Mouse (Mus musculus): ENCODE measurements around the gene Ipo7.
"Not testable (repeated sequence)": the region's sequence is repeated elsewhere in the genome, so short reads cannot be mapped to it uniquely, and the experiment has no call there.

The Ipo7 gene

DNA sequence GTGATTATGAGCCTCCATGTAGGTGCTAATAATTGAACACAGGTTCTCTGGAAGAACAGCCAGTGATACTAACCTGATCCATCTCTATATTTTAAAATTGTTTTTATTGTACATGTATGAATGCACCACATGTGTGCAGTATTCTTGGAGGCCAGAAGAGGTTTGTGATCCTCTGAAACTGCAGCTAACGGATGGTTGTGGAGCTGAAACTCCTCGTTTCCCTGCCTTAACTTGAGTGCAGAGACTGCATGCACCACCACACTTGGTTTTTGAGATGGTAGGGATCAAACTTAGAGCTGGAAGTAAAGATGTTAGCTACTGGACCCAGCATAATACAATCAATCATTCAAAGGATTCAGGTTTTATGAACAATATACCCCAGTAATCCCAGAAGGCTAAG, 8.5 kb downstream of the Ipo7 start:
- no peak for DNase-seq

DNA sequence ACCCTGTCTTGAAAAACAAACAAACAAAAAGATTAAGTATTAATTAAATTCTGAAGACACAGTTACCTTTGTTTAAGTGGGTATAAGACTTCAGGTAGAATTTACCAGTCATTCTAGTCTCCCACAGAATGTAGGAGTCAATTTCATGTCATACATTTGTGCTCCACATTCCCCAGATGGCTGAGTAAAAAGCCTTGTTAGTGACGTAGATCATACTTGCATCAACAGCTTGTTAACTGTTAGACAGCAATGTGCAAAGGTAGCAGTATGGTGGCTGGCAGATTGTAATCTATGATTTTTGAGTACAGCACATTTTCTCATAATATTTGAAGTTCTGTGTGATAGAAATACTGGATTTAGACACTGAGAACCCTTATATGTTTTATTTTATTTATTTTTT, 10.8 kb downstream of the Ipo7 start:
- DNase-seq, result no peak

DNA sequence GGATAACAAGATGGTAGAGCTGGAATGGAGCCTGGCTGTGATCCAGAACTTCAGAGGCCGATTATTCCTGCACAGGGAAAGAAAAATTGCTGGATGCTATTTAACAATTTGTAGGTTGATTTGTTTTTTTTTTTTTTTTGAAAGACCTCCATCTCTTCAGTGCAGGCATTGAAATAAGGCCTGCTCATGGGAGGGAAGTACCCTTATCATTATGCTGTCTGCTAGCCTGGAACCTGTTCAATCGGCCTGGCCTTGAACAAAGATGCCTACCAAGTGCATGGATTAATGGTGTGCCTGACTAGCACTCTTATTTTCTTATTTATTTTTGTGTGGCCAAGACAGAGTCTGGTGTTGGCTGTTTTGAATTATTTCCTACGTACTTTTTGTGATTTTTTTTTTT, 12.3 kb downstream of the Ipo7 start:
- no peak for DNase-seq

DNA sequence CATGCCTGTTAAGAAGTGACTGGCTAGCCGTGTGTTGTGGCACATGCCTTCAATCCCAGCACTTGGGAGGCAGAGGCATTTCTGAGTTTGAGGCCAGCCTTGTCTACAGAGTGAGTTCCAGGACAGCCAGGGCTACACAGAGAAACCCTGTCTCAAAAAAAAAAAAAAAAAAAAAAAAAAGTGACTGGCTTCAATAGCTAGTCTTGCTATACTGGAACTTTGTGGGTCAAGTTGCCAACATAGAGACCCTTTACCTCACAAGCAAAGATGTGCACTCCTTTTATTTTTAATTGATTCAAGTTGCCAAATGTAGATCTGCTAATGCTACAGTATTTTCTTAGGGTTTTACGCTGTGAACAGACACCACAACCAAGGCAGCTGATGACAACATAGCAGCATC, 39.6 kb downstream of the Ipo7 start:
- DNase-seq, result not testable (repeated sequence)

DNA sequence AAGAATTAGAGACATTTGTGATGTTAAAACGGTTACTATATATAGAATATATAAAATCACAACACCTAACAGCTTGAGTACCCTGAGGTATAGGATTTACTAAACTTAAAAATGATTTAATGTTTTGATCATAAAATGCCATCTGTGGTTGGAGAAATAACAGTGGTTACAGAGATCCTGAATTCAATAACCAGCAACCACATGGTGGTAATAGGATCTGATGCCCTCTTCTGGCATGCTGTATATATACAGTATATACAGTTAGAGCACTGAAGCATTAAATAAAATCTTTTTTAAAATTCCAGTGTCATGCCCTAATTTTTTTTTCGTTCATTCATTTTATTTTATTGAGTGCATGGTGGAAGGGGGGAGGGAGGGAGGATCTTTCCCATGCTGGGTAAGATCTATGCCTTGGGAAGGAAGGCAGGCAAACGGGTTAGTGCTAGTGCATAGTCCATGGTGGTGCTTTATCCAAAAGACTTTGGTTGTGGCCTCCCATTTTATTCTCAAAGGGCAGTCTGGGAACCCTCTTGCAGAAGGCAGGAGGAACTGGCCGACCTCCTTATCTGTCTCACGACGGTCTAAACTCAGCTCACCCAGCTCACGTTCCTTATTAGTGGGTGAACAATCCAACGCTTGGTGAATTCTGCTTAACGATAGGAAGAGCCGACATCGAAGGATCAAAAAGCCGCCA, 41.2 kb downstream of the Ipo7 start:
- peak; percentile 12 for DNase-seq

GRCm38 (mm10) chr7:110060106-110060668, 42.1 kb downstream of the Ipo7 start:
- no peak for DNase-seq

- no peak for DNase-seq
Observed at GRCm38 (mm10) chr7:110060669-110061198, 42.7 kb downstream of the Ipo7 start.

DNA sequence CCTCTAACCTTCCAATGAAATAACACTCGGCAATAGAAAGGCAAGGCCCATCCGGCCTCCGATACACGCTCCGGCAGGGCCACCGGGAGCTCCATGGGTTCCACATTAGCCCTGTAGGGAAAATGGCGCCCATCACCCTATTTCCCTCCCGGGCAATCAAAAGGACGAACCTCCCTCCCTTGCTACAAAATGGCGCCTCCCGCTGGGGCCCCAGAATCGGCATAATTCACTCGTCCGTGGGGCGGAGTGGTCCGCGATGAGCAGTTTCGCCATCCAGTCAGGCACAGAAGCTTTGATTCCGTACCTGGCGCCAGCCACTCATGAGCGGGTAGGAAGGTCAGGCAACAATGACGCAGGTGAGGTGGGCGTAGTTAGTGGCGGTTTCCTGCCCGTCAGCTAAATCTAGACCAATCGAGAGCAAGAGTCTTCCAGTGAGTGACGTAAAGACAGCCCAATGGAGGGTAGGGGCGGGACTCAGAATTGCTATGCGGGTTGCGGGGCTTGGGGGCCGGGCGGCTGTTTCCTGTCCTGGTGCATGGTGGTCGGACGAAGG, 43.2 kb downstream of the Ipo7 start, which contains the start of gene Zfp143:
TSS of gene Zfp143 (plus strand) at position 19 of the 553 bp plus-strand sequence.
- peak; percentile 98 for DNase-seq

DNA sequence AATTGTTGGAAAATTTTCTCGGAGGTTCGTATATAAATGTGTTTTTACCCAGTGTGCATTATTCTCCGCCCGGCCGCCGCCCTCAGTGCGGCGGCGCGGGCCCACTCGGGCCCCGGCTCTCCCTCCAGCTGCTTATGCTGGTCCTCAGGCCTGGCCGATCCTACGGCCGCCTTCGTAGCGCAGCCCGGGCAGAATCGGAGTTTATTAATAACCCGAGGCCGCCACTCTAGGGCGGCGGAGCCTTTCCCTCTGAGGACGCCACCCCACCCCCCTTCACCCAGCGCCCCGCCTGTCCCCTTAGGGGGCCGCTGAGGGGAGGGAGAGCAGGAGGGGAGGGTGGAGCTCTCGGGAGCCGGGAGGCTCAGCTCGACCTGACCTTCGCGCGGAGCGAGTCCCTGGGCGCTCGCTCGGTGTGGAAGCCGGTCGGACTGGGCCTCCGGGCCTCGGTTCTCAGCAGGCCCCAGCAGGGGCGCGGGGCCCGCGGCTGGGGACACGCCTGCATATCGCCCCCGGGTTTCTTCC, 43.7 kb downstream of the Ipo7 start:
- DNase-seq, result peak; percentile 94

GRCm38 (mm10) chr7:110063731-110064130, 45.7 kb downstream of the Ipo7 start:
- DNase-seq, result no peak

DNA sequence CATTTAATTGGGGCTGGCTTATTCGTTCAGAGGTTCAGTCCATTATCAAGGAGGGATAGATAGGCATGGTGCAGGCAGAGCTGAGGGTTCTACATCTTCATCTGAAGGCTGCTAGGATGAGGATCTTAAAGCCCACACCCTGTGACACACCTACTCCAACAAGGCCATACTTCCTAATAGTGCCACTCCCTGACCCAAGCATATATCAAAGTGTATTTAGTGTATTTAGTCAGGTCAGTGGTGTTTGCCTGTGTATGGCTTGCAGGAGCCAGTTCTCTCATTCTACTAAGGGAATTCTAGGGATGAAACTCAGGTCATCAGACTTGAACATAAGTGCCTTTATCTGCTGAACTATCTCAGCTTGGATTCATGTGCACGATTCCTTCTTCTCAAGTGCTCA, 51.0 kb downstream of the Ipo7 start:
- no peak for DNase-seq

- no peak for DNase-seq
Observed at GRCm38 (mm10) chr7:110078168-110078567, 60.1 kb downstream of the Ipo7 start.

DNA sequence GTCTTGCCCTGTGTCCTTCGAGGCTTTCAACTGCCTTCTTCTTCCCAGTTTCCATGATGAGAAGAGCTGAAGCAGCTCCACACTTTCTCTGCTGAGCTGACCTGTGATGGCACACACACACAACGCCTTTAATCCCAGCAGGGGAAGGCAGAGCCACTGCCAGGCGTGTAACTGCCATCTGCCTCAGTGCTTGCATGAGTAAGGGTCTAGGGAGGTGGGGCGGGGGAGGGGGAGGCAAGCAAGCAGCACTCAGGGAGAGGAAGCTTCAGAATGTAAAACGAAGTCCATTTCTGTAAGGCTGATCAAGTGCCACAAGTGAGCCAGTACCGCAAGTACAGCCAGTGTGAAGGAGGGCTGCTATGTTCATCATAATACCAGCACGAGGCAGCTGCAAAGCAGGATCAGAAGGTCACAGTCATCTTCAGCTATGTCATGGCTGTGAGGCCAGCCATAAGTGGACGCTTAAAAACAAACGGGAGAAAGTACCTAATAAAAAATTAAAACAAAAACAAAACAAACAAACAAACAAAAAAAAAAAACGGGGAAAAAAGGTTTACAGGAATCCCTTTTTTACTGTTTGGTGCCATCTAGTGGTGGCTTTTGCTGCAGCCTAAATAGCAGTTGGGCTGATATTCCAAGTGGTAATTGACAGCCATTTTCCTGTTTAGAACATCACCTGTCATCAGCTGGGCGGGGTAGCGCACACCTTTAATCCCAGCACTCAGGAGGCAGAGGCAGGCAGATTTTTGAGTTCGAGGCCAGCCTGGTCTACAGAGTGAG, 65.5 kb downstream of the Ipo7 start:
- peak; percentile 58 for DNase-seq

DNA sequence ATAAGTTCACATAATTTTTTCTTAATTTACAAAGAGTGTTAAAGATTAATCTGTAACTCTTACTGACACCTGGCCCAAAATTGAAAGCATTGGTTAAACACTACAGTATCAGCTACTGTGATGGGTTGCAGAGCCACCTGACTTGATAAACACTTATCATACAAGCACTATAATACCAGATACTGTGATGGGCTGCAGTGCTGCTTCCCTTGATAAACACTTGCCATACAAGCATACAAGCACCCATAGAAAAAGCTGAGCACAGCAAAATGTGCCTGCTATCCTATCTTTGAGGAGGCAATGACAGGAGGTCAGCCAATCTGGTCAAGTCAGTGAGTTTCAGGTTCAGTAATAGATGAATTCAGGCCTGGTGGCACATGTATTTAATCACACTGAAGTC, 67.1 kb downstream of the Ipo7 start:
- DNase-seq, result no peak

DNA sequence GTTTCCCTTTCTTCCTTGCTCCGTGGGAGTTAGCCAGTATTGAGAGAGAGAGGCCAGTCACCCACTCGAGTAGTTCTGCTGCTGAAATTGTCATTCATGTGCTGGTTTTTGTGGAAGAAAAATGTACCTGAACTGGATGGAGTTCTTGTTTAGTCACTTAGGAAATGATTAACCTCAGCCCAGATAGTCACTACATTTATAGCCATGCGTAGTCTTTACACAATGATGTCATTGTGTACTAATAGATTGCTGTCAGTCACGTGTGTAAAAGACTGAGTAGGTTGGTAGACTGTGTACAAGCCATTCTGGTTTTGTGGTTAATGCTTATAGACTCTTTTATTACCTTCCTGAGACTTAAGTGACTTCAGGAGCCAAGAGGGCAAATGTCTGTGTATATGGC, 69.8 kb downstream of the Ipo7 start:
- no peak for DNase-seq

GRCm38 (mm10) chr7:110091670-110092069, 73.6 kb downstream of the Ipo7 start:
- DNase-seq, result no peak

GRCm38 (mm10) chr7:110096332-110096731, 78.3 kb downstream of the Ipo7 start:
- DNase-seq, result no peak

GRCm38 (mm10) chr7:110097106-110097793, 79.2 kb downstream of the Ipo7 start:
- no peak for DNase-seq

- DNase-seq, result no peak
Observed at GRCm38 (mm10) chr7:110100854-110101253, 82.8 kb downstream of the Ipo7 start.

GRCm38 (mm10) chr7:110101266-110101665, 83.2 kb downstream of the Ipo7 start:
- no peak for DNase-seq

GRCm38 (mm10) chr7:110105041-110105440, 87.0 kb downstream of the Ipo7 start:
- no peak for DNase-seq
